Mouse (Mus musculus) ES-Bruce4 (cell line): Measurements from ENCODE around the gene Sphk2.

Experiments
- CTCF ChIP-seq: IDR thresholded peaks from one replicate; pipeline ENCODE4 v1.8.1; 2011; ENCODE audit warnings: low read depth, low read length
- EP300 ChIP-seq: IDR thresholded peaks from 2 replicates; pipeline ENCODE4 v1.6.1; 2011; ENCODE audit warnings: low read depth, low read length; ENCODE audit not compliant: insufficient read depth
- POLR2A ChIP-seq: IDR thresholded peaks from one replicate; pipeline ENCODE4 v1.8.1; 2011; ENCODE audit warnings: low read length; ENCODE audit not compliant: insufficient read depth

DNA sequence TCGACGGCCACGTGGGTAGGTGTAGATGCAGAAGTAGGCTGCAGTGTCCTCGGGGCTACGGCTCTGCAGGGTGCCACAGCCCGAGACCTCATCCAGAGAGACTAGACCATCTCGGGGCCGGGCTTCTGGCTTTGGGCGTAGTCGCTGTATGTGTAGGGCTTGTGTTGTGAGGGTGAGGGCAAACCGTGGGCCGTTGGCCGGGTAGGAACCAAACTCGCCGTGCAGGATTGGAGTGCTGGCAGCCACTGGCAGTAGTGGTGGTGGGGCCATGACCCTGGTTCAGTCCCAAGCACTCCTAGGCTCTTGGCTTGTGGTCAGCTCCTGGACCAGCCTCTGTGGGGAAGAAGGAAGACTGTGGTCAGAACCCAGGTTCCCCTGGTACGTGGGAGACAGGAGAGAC is 4.4 kb downstream of the Sphk2 start:
- no peak for TF ChIP-seq POLR2A
- TF ChIP-seq CTCF = no peak
- TF ChIP-seq EP300 = no peak
